ENCODE assay signal across 8 mouse cellular contexts in the genomic region with DNA sequence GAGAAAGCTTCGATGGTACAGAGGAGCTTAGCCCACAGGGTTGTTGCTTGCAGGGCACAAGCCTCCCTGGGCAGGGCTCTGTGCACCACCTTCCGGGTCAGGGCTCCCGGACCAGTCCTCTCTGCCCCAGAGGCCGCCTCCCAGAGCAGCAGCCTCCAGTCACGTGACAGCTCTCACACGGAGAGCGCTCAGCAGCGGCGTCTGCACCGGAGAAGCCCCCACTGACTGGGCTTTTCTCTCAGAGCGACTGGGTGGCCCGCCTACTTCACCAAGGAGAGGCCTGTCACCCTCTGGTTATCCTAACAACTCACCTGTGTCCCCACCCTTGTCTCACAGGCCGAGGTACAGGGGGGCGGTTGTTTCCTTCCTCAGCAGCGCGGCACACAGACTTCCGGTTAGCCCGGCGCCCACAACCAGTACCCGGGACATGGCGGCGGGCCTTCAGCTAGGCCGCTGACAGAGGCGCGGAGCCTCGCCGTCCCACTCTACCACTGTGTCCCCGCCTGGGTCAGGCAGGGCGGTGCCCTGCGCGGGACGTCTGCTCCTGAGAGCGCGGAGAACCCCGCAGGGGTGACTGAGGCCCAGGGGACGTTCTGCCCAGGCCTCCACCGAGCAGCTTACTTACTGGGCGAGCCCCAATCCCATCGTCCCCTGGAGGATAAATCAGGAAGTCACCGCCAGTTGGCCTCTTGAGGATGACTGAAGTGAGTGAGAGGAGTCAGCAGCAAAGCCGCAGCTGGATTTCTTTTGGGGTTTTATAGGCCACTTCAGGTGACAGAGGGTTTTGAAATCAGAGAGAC. TPM values are rescaled to one million over a fixed set of nuclear protein-coding genes. Genes with fewer than 3 reads are reported as not detected.
A peak's percentile ranks its signal among the peaks of the same experiment; 100 is the strongest.
DNase-seq lines count a peak whose midpoint lies in the region; ATAC-seq lines count a peak whose summit lies in the region.
"Not testable (repeated sequence)": the region's sequence is repeated elsewhere in the genome, so short reads cannot be mapped to it uniquely, and the experiment has no call there.

Gene Lipo3, minus strand, starts transcription at position 665 of the 800 bp plus-strand sequence.

- intact Hi-C loops in left cerebral cortex, postnatal 4 days (cut with DNase I) = not testable (repeated sequence)

- not testable (repeated sequence) for H3K9ac ChIP-seq in embryonic facial prominence, embryonic 13.5 days

- H3K4me2 ChIP-seq in embryonic facial prominence, embryonic 13.5 days = peak within 1 kb of the TSS; percentile 48

- DNase-seq in adrenal gland, postnatal 25 days = peak; percentile 30
- peak; percentile 5 to 10 for DNase-seq in heart, adult 9 months (ENCODE audit: low spot score in 2 of 2)
- DNase-seq in kidney, adult 18-20 months = peak; percentile 15
- DNase-seq in left cerebral cortex, postnatal 4 days = peak; percentile 22
- peak; percentile 20 for DNase-seq in right cerebral cortex, postnatal 25 days
- peak; percentile 18 to 57 for DNase-seq in urinary bladder, postnatal 4 days (ENCODE audit: low spot score in 2 of 2)

- not testable (repeated sequence) for H3K4me1 ChIP-seq in embryonic facial prominence, embryonic 13.5 days

- H3K27me3 ChIP-seq in embryonic facial prominence, embryonic 13.5 days = not testable (repeated sequence)

- not testable (repeated sequence) for H3K36me3 ChIP-seq in embryonic facial prominence, embryonic 13.5 days

- not testable (repeated sequence) for H3K27ac ChIP-seq in embryonic facial prominence, embryonic 13.5 days

- H3K4me3 ChIP-seq in embryonic facial prominence, embryonic 13.5 days = peak within 1 kb of the TSS; percentile 22

- WGBS in embryonic facial prominence, embryonic 13.5 days = 31% methylated on average over 14 of the region's 41 CpGs

- peak; percentile 69; the same call in 1 of the 2 replicates for ATAC-seq in embryonic facial prominence, embryonic 13.5 days (ENCODE audit: insufficient number of reproducible peaks, insufficient read depth, low FRiP score, low TSS enrichment, low read depth)
- ATAC-seq in megakaryocyte-erythroid progenitor cell, adult 5-6 weeks (replicated peaks; ENCODE audit: low FRiP score, low TSS enrichment, poor library complexity, severe bottlenecking) = peak; percentile 85

- H3K9me3 ChIP-seq in embryonic facial prominence, embryonic 13.5 days = not testable (repeated sequence)

RNA-seq across cellular contexts. Expression of gene Lipo3, which starts in this region (rescaled TPM):
- total RNA-seq in adrenal gland, postnatal 25 days (2021) = 12.2 and 12.6 TPM in 2 replicates
- 10.8 and 11.5 TPM in 2 replicates for polyA plus RNA-seq in embryonic facial prominence, embryonic 13.5 days (2015; fragmentation: Nextera tagmentation; extraction: Ambion mirVana)
- total RNA-seq in left cerebral cortex, postnatal 4 days (2021) = 1 to 10 TPM; 7.6 to 8.3 TPM
- 3.8 and 6.8 TPM in 2 replicates for total RNA-seq in megakaryocyte-erythroid progenitor cell, adult 5-6 weeks (2014; fragmentation: Nextera tagmentation)
- 6.6 and 10.4 TPM in 2 replicates for total RNA-seq in megakaryocyte-erythroid progenitor cell, adult 5-6 weeks (2017)
